Mouse (Mus musculus): ENCODE data around the gene Ankrd11.
"Not testable (repeated sequence)": the region's sequence is repeated elsewhere in the genome, so short reads cannot be mapped to it uniquely, and the experiment has no call there.

Ankrd11 gene

GRCm38 (mm10) chr8:123042158-123042973 lies at the start of gene Ankrd11:
TSS of gene Ankrd11 (minus strand) at chr8:123042277.
- DNase-seq (ENCODE audit: low spot score), result peak; percentile 100

- DNase-seq (ENCODE audit: low spot score), result no peak
These were observed 45.2 kb upstream of the Ankrd11 start for GRCm38 (mm10) chr8:123087289-123087688.

- no peak for DNase-seq (ENCODE audit: low spot score)
These were observed 41.5 kb upstream of the Ankrd11 start for GRCm38 (mm10) chr8:123083610-123084009.

- DNase-seq (ENCODE audit: low spot score), result no peak
These were observed 40.9 kb upstream of the Ankrd11 start for GRCm38 (mm10) chr8:123082993-123083392.

- no peak for DNase-seq (ENCODE audit: low spot score)
These were observed 35.1 kb upstream of the Ankrd11 start for GRCm38 (mm10) chr8:123077213-123077612.

- no peak for DNase-seq (ENCODE audit: low spot score)
These were observed 29.1 kb upstream of the Ankrd11 start for GRCm38 (mm10) chr8:123071176-123071575.

- DNase-seq (ENCODE audit: low spot score), result no peak
These were observed 24.1 kb upstream of the Ankrd11 start for GRCm38 (mm10) chr8:123066101-123066683.

GRCm38 (mm10) chr8:123065214-123066100 lies 23.4 kb upstream of the Ankrd11 start:
- DNase-seq (ENCODE audit: low spot score), result peak; percentile 93

GRCm38 (mm10) chr8:123064809-123065213 lies 22.7 kb upstream of the Ankrd11 start:
- no peak for DNase-seq (ENCODE audit: low spot score)

- no peak for DNase-seq (ENCODE audit: low spot score)
These were observed 22.0 kb upstream of the Ankrd11 start for GRCm38 (mm10) chr8:123064072-123064471.

- DNase-seq (ENCODE audit: low spot score), result no peak
These were observed 20.6 kb upstream of the Ankrd11 start, which contains the start of gene Spg7 for GRCm38 (mm10) chr8:123062721-123063120. TSS of gene Spg7 (plus strand) at chr8:123062942.

GRCm38 (mm10) chr8:123051458-123051857 lies 9.4 kb upstream of the Ankrd11 start:
- DNase-seq (ENCODE audit: low spot score), result no peak

GRCm38 (mm10) chr8:123048402-123048801 lies 6.3 kb upstream of the Ankrd11 start:
- DNase-seq (ENCODE audit: low spot score), result no peak

GRCm38 (mm10) chr8:123047827-123048226 lies 5.8 kb upstream of the Ankrd11 start:
- no peak for DNase-seq (ENCODE audit: low spot score)

- DNase-seq (ENCODE audit: low spot score), result no peak
These were observed 4.6 kb upstream of the Ankrd11 start for GRCm38 (mm10) chr8:123046706-123047105.

- not testable (repeated sequence) for DNase-seq (ENCODE audit: low spot score)
These were observed 2.8 kb upstream of the Ankrd11 start for GRCm38 (mm10) chr8:123044743-123045425.

- no peak for DNase-seq (ENCODE audit: low spot score)
These were observed 1.9 kb upstream of the Ankrd11 start for GRCm38 (mm10) chr8:123043941-123044340.

- no peak for DNase-seq (ENCODE audit: low spot score)
These were observed 1.0 kb upstream of the Ankrd11 start for GRCm38 (mm10) chr8:123042974-123043625.

GRCm38 (mm10) chr8:123041774-123042105 lies 337 bp downstream of the Ankrd11 start:
- DNase-seq (ENCODE audit: low spot score), result no peak

GRCm38 (mm10) chr8:123041008-123041773 lies 886 bp downstream of the Ankrd11 start:
- DNase-seq (ENCODE audit: low spot score), result peak; percentile 29
